Mouse (Mus musculus): Measurements from ENCODE around the gene Arhgap30. TPM values are rescaled to one million over a fixed set of nuclear protein-coding genes. Genes with fewer than 3 reads are reported as not detected.

Gene Arhgap30
- polyA plus RNA-seq, 1 experiment: 0.78 TPM

GRCm38 (mm10) chr1:171360253-171360652 lies 28.5 kb upstream of the Arhgap30 start:
- TF ChIP-seq EP300 (IDR thresholded peaks at IDR 0.05; ENCODE audit: insufficient read depth, low read depth, low read length) (no peak), CTCF (IDR thresholded peaks at IDR 0.05; ENCODE audit: low read depth, low read length) (no peak), POLR2A (IDR thresholded peaks at IDR 0.05; ENCODE audit: insufficient read depth, low read length) (no peak)
- no peaks in the 10 kb centered on the region for H3K27me3 ChIP-seq (ENCODE audit: control insufficient read depth, insufficient read depth, low read length, poor library complexity, severe bottlenecking)
- H3K9ac ChIP-seq (ENCODE audit: low read depth, poor library complexity, severe bottlenecking): 0 out of 2 replicates have a peak overlapping the region, but pooled peaks have one; percentile 4
- H3K4me1 ChIP-seq (ENCODE audit: control insufficient read depth, insufficient read depth, low read length): no peaks in the 10 kb centered on the region
- H3K27ac ChIP-seq (ENCODE audit: insufficient read depth, low read length): no peak overlapping the region
- peak overlapping the region; percentile 67 for H3K4me3 ChIP-seq (ENCODE audit: low read depth, low read length)
- no peaks in the 10 kb centered on the region for H3K9me3 ChIP-seq (replicated peaks; ENCODE audit: control insufficient read depth, insufficient read depth, low read length, poor library complexity, severe bottlenecking)
- peaks cover 18% of the 10 kb centered on the region for H3K36me3 ChIP-seq (ENCODE audit: control insufficient read depth, insufficient read depth, low read length, poor library complexity, severe bottlenecking)

GRCm38 (mm10) chr1:171360656-171361055 lies 28.1 kb upstream of the Arhgap30 start, which contains the start of gene Klhdc9:
TSS of gene Klhdc9 (minus strand) at chr1:171360798.
- Histone ChIP-seq H3K36me3 (ENCODE audit: control insufficient read depth, insufficient read depth, low read length, poor library complexity, severe bottlenecking) (peaks cover 18% of the 10 kb centered on the region), H3K27me3 (ENCODE audit: control insufficient read depth, insufficient read depth, low read length, poor library complexity, severe bottlenecking) (no peaks in the 10 kb centered on the region), H3K27ac (ENCODE audit: insufficient read depth, low read length) (peak within 1 kb of the TSS; percentile 79), H3K9me3 (replicated peaks; ENCODE audit: control insufficient read depth, insufficient read depth, low read length, poor library complexity, severe bottlenecking) (no peaks in the 10 kb centered on the region), H3K4me3 (ENCODE audit: low read depth, low read length) (peak within 1 kb of the TSS; percentile 78), H3K9ac (ENCODE audit: low read depth, poor library complexity, severe bottlenecking) (peak within 1 kb of the TSS; percentile 62), H3K4me1 (ENCODE audit: control insufficient read depth, insufficient read depth, low read length) (no peaks in the 10 kb centered on the region)
- TF ChIP-seq CTCF (IDR thresholded peaks at IDR 0.05; ENCODE audit: low read depth, low read length) (no peak), POLR2A (IDR thresholded peaks at IDR 0.05; ENCODE audit: insufficient read depth, low read length) (no peak)

GRCm38 (mm10) chr1:171361106-171362103 lies 27.3 kb upstream of the Arhgap30 start:
- Histone ChIP-seq H3K4me3 (ENCODE audit: low read depth, low read length) (peak overlapping the region; percentile 78), H3K9me3 (replicated peaks; ENCODE audit: control insufficient read depth, insufficient read depth, low read length, poor library complexity, severe bottlenecking) (no peaks in the 10 kb centered on the region), H3K27me3 (ENCODE audit: control insufficient read depth, insufficient read depth, low read length, poor library complexity, severe bottlenecking) (no peaks in the 10 kb centered on the region), H3K36me3 (ENCODE audit: control insufficient read depth, insufficient read depth, low read length, poor library complexity, severe bottlenecking) (peaks cover 18% of the 10 kb centered on the region), H3K9ac (ENCODE audit: low read depth, poor library complexity, severe bottlenecking) (peak overlapping the region; percentile 62), H3K4me1 (ENCODE audit: control insufficient read depth, insufficient read depth, low read length) (no peaks in the 10 kb centered on the region), H3K27ac (ENCODE audit: insufficient read depth, low read length) (peak overlapping the region; percentile 79)
- peak; percentile 41 for TF ChIP-seq CTCF (IDR thresholded peaks at IDR 0.05; ENCODE audit: low read depth, low read length)
- no peak for TF ChIP-seq POLR2A (IDR thresholded peaks at IDR 0.05; ENCODE audit: insufficient read depth, low read length)

GRCm38 (mm10) chr1:171365934-171366333 lies 22.8 kb upstream of the Arhgap30 start:
- Histone ChIP-seq H3K9me3 (replicated peaks; ENCODE audit: control insufficient read depth, insufficient read depth, low read length, poor library complexity, severe bottlenecking) (no peaks in the 10 kb centered on the region), H3K9ac (ENCODE audit: low read depth, poor library complexity, severe bottlenecking) (no peak overlapping the region)
- TF ChIP-seq EP300 (IDR thresholded peaks at IDR 0.05; ENCODE audit: insufficient read depth, low read depth, low read length) (no peak), POLR2A (IDR thresholded peaks at IDR 0.05; ENCODE audit: insufficient read depth, low read length) (no peak), CTCF (IDR thresholded peaks at IDR 0.05; ENCODE audit: low read depth, low read length) (no peak)

GRCm38 (mm10) chr1:171369845-171370556 lies 18.8 kb upstream of the Arhgap30 start, which contains the start of gene Nectin4:
TSS of gene Nectin4 (plus strand) at chr1:171370099.
- TF ChIP-seq POLR2A (IDR thresholded peaks at IDR 0.05; ENCODE audit: insufficient read depth, low read length) (no peak), EP300 (IDR thresholded peaks at IDR 0.05; ENCODE audit: insufficient read depth, low read depth, low read length) (no peak), CTCF (IDR thresholded peaks at IDR 0.05; ENCODE audit: low read depth, low read length) (no peak)
- H3K4me1 ChIP-seq (ENCODE audit: control insufficient read depth, insufficient read depth, low read length): peaks cover 22% of the 10 kb centered on the region
- H3K27ac ChIP-seq (ENCODE audit: insufficient read depth, low read length): no peak within 1 kb of the TSS
- no peaks in the 10 kb centered on the region for H3K27me3 ChIP-seq (ENCODE audit: control insufficient read depth, insufficient read depth, low read length, poor library complexity, severe bottlenecking)
- no peaks in the 10 kb centered on the region for H3K36me3 ChIP-seq (ENCODE audit: control insufficient read depth, insufficient read depth, low read length, poor library complexity, severe bottlenecking)
- H3K9me3 ChIP-seq (replicated peaks; ENCODE audit: control insufficient read depth, insufficient read depth, low read length, poor library complexity, severe bottlenecking): no peaks in the 10 kb centered on the region
- H3K4me3 ChIP-seq (ENCODE audit: low read depth, low read length): no peak within 1 kb of the TSS
- H3K9ac ChIP-seq (ENCODE audit: low read depth, poor library complexity, severe bottlenecking): no peak within 1 kb of the TSS

More at GRCm38 (mm10) chr1:171365934-171366333, 22.8 kb upstream of the Arhgap30 start:
- H3K4me3 ChIP-seq (ENCODE audit: low read depth, low read length): no peak overlapping the region
- no peaks in the 10 kb centered on the region for H3K36me3 ChIP-seq (ENCODE audit: control insufficient read depth, insufficient read depth, low read length, poor library complexity, severe bottlenecking)
- H3K27me3 ChIP-seq (ENCODE audit: control insufficient read depth, insufficient read depth, low read length, poor library complexity, severe bottlenecking): no peaks in the 10 kb centered on the region
- H3K27ac ChIP-seq (ENCODE audit: insufficient read depth, low read length): no peak overlapping the region
- H3K4me1 ChIP-seq (ENCODE audit: control insufficient read depth, insufficient read depth, low read length): peaks cover 6% of the 10 kb centered on the region

Measured in ES-Bruce4 (cell line).